Mouse (Mus musculus) liver, adult 2 months (tissue): ENCODE measurements around the gene Tardbp.

Experiments
- CTCF ChIP-seq: fragments of 200-500 bp; IDR thresholded peaks from 2 replicates; pipeline ENCODE4 v1.5.1; 2011; ENCODE audit warnings: low read depth, low read length, control low read depth
- POLR2A ChIP-seq: fragments of 200-500 bp; IDR thresholded peaks from 2 replicates; pipeline ENCODE4 v1.6.1; 2011; ENCODE audit warnings: low read length, control low read depth; ENCODE audit not compliant: insufficient read depth; ENCODE audit errors: extremely low read depth

GRCm38 (mm10) chr4:148613738-148614137 is 13.1 kb downstream of the Tardbp start:
- TF ChIP-seq CTCF, result no peak
- no peak for TF ChIP-seq POLR2A
